Mouse (Mus musculus) thymus, adult 2 months (tissue): Measurements from ENCODE around the gene Csf2rb.

Experiments
- CTCF ChIP-seq: fragments of 200-500 bp; IDR thresholded peaks from 2 replicates; pipeline ENCODE4 v1.5.1; 2012; ENCODE audit warnings: mild to moderate bottlenecking, control low read depth, low read length, moderate library complexity, borderline replicate concordance; ENCODE audit not compliant: control insufficient read depth, poor library complexity, insufficient read depth; ENCODE audit errors: extremely low read depth
- POLR2A ChIP-seq: fragments of 200-500 bp; IDR thresholded peaks from 2 replicates; pipeline ENCODE4 v1.6.1; 2012; ENCODE audit warnings: mild to moderate bottlenecking, low read length, control low read depth, moderate library complexity; ENCODE audit not compliant: control insufficient read depth, poor library complexity, insufficient read depth; ENCODE audit errors: extremely low read depth

- no peak for TF ChIP-seq CTCF
- TF ChIP-seq POLR2A, result no peak
Measured at GRCm38 (mm10) chr15:78293716-78294115, 31.8 kb upstream of the Csf2rb start.
